In the genomic region with DNA sequence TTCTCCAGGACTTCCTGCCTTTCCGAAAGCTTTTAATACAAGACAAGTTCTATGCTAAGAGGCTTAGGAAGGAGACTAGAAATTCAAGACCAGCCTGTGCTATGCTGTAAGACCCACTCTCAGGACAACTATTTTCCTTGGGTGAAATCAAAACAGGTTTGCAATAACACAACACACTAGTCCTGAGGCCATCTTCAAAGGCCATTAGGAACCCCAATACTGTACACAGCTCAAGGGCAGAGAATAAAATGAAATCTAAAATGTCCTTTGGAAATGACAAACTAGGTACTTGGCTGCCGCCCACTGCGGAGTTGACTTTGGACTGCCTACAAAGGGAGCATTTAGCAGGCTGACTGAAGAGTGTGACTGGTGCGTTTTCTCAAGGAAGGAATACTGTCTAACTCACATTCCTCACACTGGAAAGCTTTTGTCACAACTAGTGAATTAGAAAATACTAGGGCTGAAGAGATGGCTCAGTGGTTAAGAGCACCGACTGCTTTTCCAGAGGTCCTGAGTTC, we compare ENCODE assay signal across 13 mouse cellular contexts. TPM values are rescaled to one million over a fixed set of nuclear protein-coding genes. Genes with fewer than 3 reads are reported as not detected.
DNase-seq lines count a peak whose midpoint lies in the region; ATAC-seq and TF ChIP-seq lines count a peak whose summit lies in the region.
"Had no signal": no experiment of that assay in that cellular context is flagged by ENCODE, and none has a peak within 500 bp of the region (broad histone marks: within the 10 kb centered on the region; RNA-seq: fewer than 3 reads in every experiment).

No protein-coding gene starts in this region.

- WGBS in kidney, embryonic 15.5 days = 83% methylated on average over 5 of the region's 5 CpGs

- H3K4me2 ChIP-seq in kidney, embryonic 15.5 days = no peak overlapping the region
- H3K4me2 ChIP-seq: midbrain, embryonic 12.5 days had no signal

- no peaks in the 10 kb centered on the region for H3K27me3 ChIP-seq in kidney, embryonic 15.5 days
- H3K27me3 ChIP-seq: midbrain, embryonic 12.5 days had no signal

- intact Hi-C loops in gastrocnemius, adult 2 months (cut with DNase I) = no loop called here
- intact Hi-C loops in left cerebral cortex, adult 2 months (cut with DNase I) = no loop called here

- H3K27ac ChIP-seq in gastrocnemius, adult 2 months = peak overlapping the region; percentile 76
- H3K27ac ChIP-seq in left cerebral cortex, adult 2 months = peak overlapping the region; percentile 69
- H3K27ac ChIP-seq in kidney, embryonic 15.5 days = peak overlapping the region; percentile 75
- H3K27ac ChIP-seq: hindbrain, embryonic 10.5 days; liver, embryonic 14.5 days; midbrain, embryonic 12.5 days had no signal

- H3K4me1 ChIP-seq in kidney, embryonic 15.5 days = peaks cover 9% of the 10 kb centered on the region
- H3K4me1 ChIP-seq: hindbrain, embryonic 10.5 days; midbrain, embryonic 12.5 days had no signal

- H3K36me3 ChIP-seq in kidney, embryonic 15.5 days = peaks cover 78% of the 10 kb centered on the region

- no peak overlapping the region; the same call in 1 of the 2 replicates for H3K4me3 ChIP-seq in gastrocnemius, adult 2 months
- H3K4me3 ChIP-seq in left cerebral cortex, adult 2 months = no peak overlapping the region
- no peak overlapping the region for H3K4me3 ChIP-seq in kidney, embryonic 15.5 days (replicated peaks)
- H3K4me3 ChIP-seq: hindbrain, embryonic 10.5 days; midbrain, embryonic 12.5 days had no signal

- H3K9ac ChIP-seq in kidney, embryonic 15.5 days = no peak overlapping the region
- H3K9ac ChIP-seq: liver, embryonic 14.5 days; midbrain, embryonic 12.5 days had no signal

- no peak for ATAC-seq in kidney, embryonic 15.5 days (replicated peaks; ENCODE audit: low FRiP score)
- no peak for ATAC-seq in megakaryocyte, adult 5-6 weeks (ENCODE audit: poor library complexity, severe bottlenecking)
- ATAC-seq: activated CD4-positive, CD25-positive, alpha-beta regulatory T cell, adult 4 months had no signal

- DNase-seq in gastrocnemius, adult 2 months = no peak
- no peak for DNase-seq in gastrocnemius, postnatal 25 days
- no peak for DNase-seq in left cerebral cortex, adult 2 months (ENCODE audit: extremely low spot score in 1 of 2, low spot score in 2 of 2)
- no peak for DNase-seq in left cerebral cortex, adult 9 months (ENCODE audit: low spot score in 2 of 2)
- DNase-seq in adrenal gland, postnatal 14 days = peak; percentile 76
- no peak for DNase-seq in layer of hippocampus, postnatal 14 days (ENCODE audit: low spot score in 2 of 2)
- DNase-seq: thymus, adult 2 months had no signal

- H3K9me3 ChIP-seq in kidney, embryonic 15.5 days (replicated peaks) = no peaks in the 10 kb centered on the region
- H3K9me3 ChIP-seq: hindbrain, embryonic 10.5 days; midbrain, embryonic 12.5 days had no signal

- no peak for TF ChIP-seq CTCF in gastrocnemius, adult 2 months (IDR thresholded peaks at IDR 0.05)
- no peak for TF ChIP-seq CTCF in left cerebral cortex, adult 2 months (IDR thresholded peaks at IDR 0.05)

RNA-seq across cellular contexts. Expression of a gene that starts 16.5 kb away (rescaled TPM):
- 10 to 100 TPM; 23.5 to 29.9 TPM for total RNA-seq in gastrocnemius, adult 2 months (2021)
- total RNA-seq in gastrocnemius, postnatal 25 days (2021) = 10 to 100 TPM; 19.8 to 23.0 TPM
- 10 to 100 TPM; 47.6 to 49.9 TPM for total RNA-seq in left cerebral cortex, adult 2 months (2021)
- 32.6 and 33.8 TPM in 2 replicates for total RNA-seq in adrenal gland, postnatal 14 days (2021)
- 35.1 and 35.8 TPM in 2 replicates for polyA plus RNA-seq in kidney, embryonic 15.5 days (2015; fragmentation: Nextera tagmentation; extraction: Ambion mirVana)
- 21.2 and 21.5 TPM in 2 replicates for total RNA-seq in megakaryocyte, adult 5-6 weeks (2015)
- 43.2 and 66.3 TPM in 2 replicates for total RNA-seq in megakaryocyte, adult 5-6 weeks (2017)
- total RNA-seq in layer of hippocampus, postnatal 14 days (2021) = 10 to 100 TPM; 32.4 to 34.6 TPM

RNA-seq across cellular contexts. Expression of a gene that starts 21.6 kb away (rescaled TPM):
- total RNA-seq in gastrocnemius, adult 2 months (2021) = 10 to 100 TPM; 24.1 to 25.7 TPM
- total RNA-seq in gastrocnemius, postnatal 25 days (2021) = 10 to 100 TPM; 20.7 to 23.3 TPM
- 100 to 1,000 TPM; 101 to 110 TPM for total RNA-seq in left cerebral cortex, adult 2 months (2021)
- total RNA-seq in adrenal gland, postnatal 14 days (2021) = 49.7 and 53.3 TPM in 2 replicates
- polyA plus RNA-seq in kidney, embryonic 15.5 days (2015; fragmentation: Nextera tagmentation; extraction: Ambion mirVana) = 55.9 and 57.7 TPM in 2 replicates
- 43.9 and 53.0 TPM in 2 replicates for total RNA-seq in megakaryocyte, adult 5-6 weeks (2015)
- 49.9 and 51.0 TPM in 2 replicates for total RNA-seq in megakaryocyte, adult 5-6 weeks (2017)
- total RNA-seq in layer of hippocampus, postnatal 14 days (2021) = 100 to 1,000 TPM; 104 to 105 TPM
